Mouse (Mus musculus): ENCODE measurements around the gene Pcdh7. TPM values are rescaled to one million over a fixed set of nuclear protein-coding genes. Genes with fewer than 3 reads are reported as not detected.

Pcdh7 gene
- polyA plus RNA-seq, 1 experiment: 3.7 TPM

- Histone ChIP-seq H3K27ac (ENCODE audit: control insufficient read depth, insufficient read depth, low read depth, low read length, poor library complexity) (no peak overlapping the region), H3K4me3 (replicated peaks; ENCODE audit: control insufficient read depth, low read depth, low read length) (no peak overlapping the region), H3K4me1 (ENCODE audit: control insufficient read depth, insufficient read depth, low read length) (no peaks in the 10 kb centered on the region; the same call in 1 of the 2 replicates)
- no peak for TF ChIP-seq POLR2A (IDR thresholded peaks at IDR 0.05; ENCODE audit: borderline replicate concordance, control insufficient read depth, low read depth, low read length)
- TF ChIP-seq CTCF (IDR thresholded peaks at IDR 0.05; ENCODE audit: control insufficient read depth, insufficient read depth, low read length): no peak
- WGBS: 74% methylated on average over 1 of the region's 1 CpGs
Measured at GRCm38 (mm10) chr5:57733451-57733850, 15.7 kb downstream of the Pcdh7 start.

GRCm38 (mm10) chr5:57735723-57736122 is 18.0 kb downstream of the Pcdh7 start:
- 7% methylated on average over 6 of the region's 6 CpGs for WGBS
- TF ChIP-seq CTCF (IDR thresholded peaks at IDR 0.05; ENCODE audit: control insufficient read depth, insufficient read depth, low read length) (no peak), POLR2A (IDR thresholded peaks at IDR 0.05; ENCODE audit: borderline replicate concordance, control insufficient read depth, low read depth, low read length) (no peak)
- Histone ChIP-seq H3K27ac (ENCODE audit: control insufficient read depth, insufficient read depth, low read depth, low read length, poor library complexity) (no peak overlapping the region), H3K4me3 (replicated peaks; ENCODE audit: control insufficient read depth, low read depth, low read length) (no peak overlapping the region), H3K4me1 (ENCODE audit: control insufficient read depth, insufficient read depth, low read length) (no peaks in the 10 kb centered on the region; the same call in 1 of the 2 replicates)

- Histone ChIP-seq H3K27ac (ENCODE audit: control insufficient read depth, insufficient read depth, low read depth, low read length, poor library complexity) (no peak overlapping the region), H3K4me1 (ENCODE audit: control insufficient read depth, insufficient read depth, low read length) (no peaks in the 10 kb centered on the region), H3K4me3 (replicated peaks; ENCODE audit: control insufficient read depth, low read depth, low read length) (no peak overlapping the region)
- 15% methylated on average over 6 of the region's 6 CpGs for WGBS
- TF ChIP-seq CTCF (IDR thresholded peaks at IDR 0.05; ENCODE audit: control insufficient read depth, insufficient read depth, low read length): no peak
Measured at GRCm38 (mm10) chr5:57742924-57743323, 25.2 kb downstream of the Pcdh7 start.

- H3K4me3 ChIP-seq (replicated peaks; ENCODE audit: control insufficient read depth, low read depth, low read length): no peak overlapping the region
- no peaks in the 10 kb centered on the region for H3K4me1 ChIP-seq (ENCODE audit: control insufficient read depth, insufficient read depth, low read length)
- no peak overlapping the region for H3K27ac ChIP-seq (ENCODE audit: control insufficient read depth, insufficient read depth, low read depth, low read length, poor library complexity)
- TF ChIP-seq POLR2A (IDR thresholded peaks at IDR 0.05; ENCODE audit: borderline replicate concordance, control insufficient read depth, low read depth, low read length) (no peak), CTCF (IDR thresholded peaks at IDR 0.05; ENCODE audit: control insufficient read depth, insufficient read depth, low read length) (no peak)
- WGBS: 75% methylated on average over 2 of the region's 2 CpGs
Measured at GRCm38 (mm10) chr5:57743956-57744661, 26.3 kb downstream of the Pcdh7 start.

- no peaks in the 10 kb centered on the region for H3K4me1 ChIP-seq (ENCODE audit: control insufficient read depth, insufficient read depth, low read length)
- WGBS: 29% methylated on average over 1 of the region's 1 CpGs
- H3K27ac ChIP-seq (ENCODE audit: control insufficient read depth, insufficient read depth, low read depth, low read length, poor library complexity): no peak overlapping the region
- TF ChIP-seq CTCF (IDR thresholded peaks at IDR 0.05; ENCODE audit: control insufficient read depth, insufficient read depth, low read length): no peak
- no peak for TF ChIP-seq POLR2A (IDR thresholded peaks at IDR 0.05; ENCODE audit: borderline replicate concordance, control insufficient read depth, low read depth, low read length)
- no peak overlapping the region for H3K4me3 ChIP-seq (replicated peaks; ENCODE audit: control insufficient read depth, low read depth, low read length)
Measured at GRCm38 (mm10) chr5:57745879-57746278, 28.1 kb downstream of the Pcdh7 start.

GRCm38 (mm10) chr5:57750320-57750719 is 32.6 kb downstream of the Pcdh7 start:
- 87% methylated on average over 1 of the region's 1 CpGs for WGBS
- Histone ChIP-seq H3K4me1 (ENCODE audit: control insufficient read depth, insufficient read depth, low read length) (no peaks in the 10 kb centered on the region), H3K4me3 (replicated peaks; ENCODE audit: control insufficient read depth, low read depth, low read length) (no peak overlapping the region), H3K27ac (ENCODE audit: control insufficient read depth, insufficient read depth, low read depth, low read length, poor library complexity) (no peak overlapping the region)
- TF ChIP-seq POLR2A (IDR thresholded peaks at IDR 0.05; ENCODE audit: borderline replicate concordance, control insufficient read depth, low read depth, low read length): no peak
- no peak for TF ChIP-seq CTCF (IDR thresholded peaks at IDR 0.05; ENCODE audit: control insufficient read depth, insufficient read depth, low read length)

GRCm38 (mm10) chr5:57755791-57756190 is 38.0 kb downstream of the Pcdh7 start:
- TF ChIP-seq POLR2A (IDR thresholded peaks at IDR 0.05; ENCODE audit: borderline replicate concordance, control insufficient read depth, low read depth, low read length) (no peak), CTCF (IDR thresholded peaks at IDR 0.05; ENCODE audit: control insufficient read depth, insufficient read depth, low read length) (no peak)
- Histone ChIP-seq H3K4me1 (ENCODE audit: control insufficient read depth, insufficient read depth, low read length) (peaks cover 1% of the 10 kb centered on the region; the same call in 1 of the 2 replicates), H3K4me3 (replicated peaks; ENCODE audit: control insufficient read depth, low read depth, low read length) (no peak overlapping the region), H3K27ac (ENCODE audit: control insufficient read depth, insufficient read depth, low read depth, low read length, poor library complexity) (no peak overlapping the region)
- 64% methylated on average over 1 of the region's 1 CpGs for WGBS

GRCm38 (mm10) chr5:57756726-57757424 is 39.1 kb downstream of the Pcdh7 start:
- TF ChIP-seq CTCF (IDR thresholded peaks at IDR 0.05; ENCODE audit: control insufficient read depth, insufficient read depth, low read length): no peak
- TF ChIP-seq POLR2A (IDR thresholded peaks at IDR 0.05; ENCODE audit: borderline replicate concordance, control insufficient read depth, low read depth, low read length): no peak
- Histone ChIP-seq H3K27ac (ENCODE audit: control insufficient read depth, insufficient read depth, low read depth, low read length, poor library complexity) (no peak overlapping the region), H3K4me3 (replicated peaks; ENCODE audit: control insufficient read depth, low read depth, low read length) (no peak overlapping the region), H3K4me1 (ENCODE audit: control insufficient read depth, insufficient read depth, low read length) (peaks cover 1% of the 10 kb centered on the region; the same call in 1 of the 2 replicates)
- WGBS: 50% methylated on average over 4 of the region's 4 CpGs
